In genomic region chr11:21726329-21726728, GRCm38 (mm10) we compare ENCODE assay signal across 24 mouse cellular contexts.
"Had no signal": no experiment of that assay in that cellular context is flagged by ENCODE, and none has a peak within 500 bp of the region (broad histone marks: within the 10 kb centered on the region; RNA-seq: fewer than 3 reads in every experiment).

No protein-coding gene starts in this region.

- H3K9ac ChIP-seq: kidney, embryonic 15.5 days; limb, embryonic 12.5 days; limb, embryonic 15.5 days; liver, embryonic 14.5 days; liver, postnatal 0 days; lung, embryonic 14.5 days; midbrain, embryonic 12.5 days; midbrain, embryonic 15.5 days; neural tube, embryonic 13.5 days had no signal

- H3K4me2 ChIP-seq: kidney, embryonic 15.5 days; limb, embryonic 12.5 days; limb, embryonic 15.5 days; liver, embryonic 11.5 days; lung, embryonic 14.5 days; midbrain, embryonic 12.5 days; midbrain, embryonic 15.5 days; neural tube, embryonic 13.5 days had no signal

- H3K4me1 ChIP-seq: kidney, embryonic 15.5 days; limb, embryonic 12.5 days; limb, embryonic 15.5 days; midbrain, embryonic 12.5 days; midbrain, embryonic 15.5 days; neural tube, embryonic 13.5 days had no signal

- H3K27me3 ChIP-seq: kidney, embryonic 15.5 days; limb, embryonic 12.5 days; limb, embryonic 15.5 days; midbrain, embryonic 12.5 days; midbrain, embryonic 15.5 days; neural tube, embryonic 13.5 days had no signal

- DNase-seq: kidney, adult 8-10 months; kidney, postnatal 10 days; kidney, postnatal 36 days; layer of hippocampus, postnatal 36 days; left cerebral cortex, postnatal 4 days; liver, postnatal 0 days; lung, embryonic 14.5 days; retina, postnatal 1 day; right cerebral cortex, postnatal 25 days; spleen, adult 18-20 months; thymus, adult 2 months; thymus, postnatal 14 days; thymus, postnatal 4 days had no signal

- H3K4me3 ChIP-seq: kidney, embryonic 15.5 days; left cerebral cortex, adult 2 months; limb, embryonic 12.5 days; limb, embryonic 15.5 days; midbrain, embryonic 12.5 days; midbrain, embryonic 15.5 days; neural tube, embryonic 13.5 days had no signal

- H3K9me3 ChIP-seq: kidney, embryonic 15.5 days; limb, embryonic 12.5 days; limb, embryonic 15.5 days; midbrain, embryonic 12.5 days; midbrain, embryonic 15.5 days; neural tube, embryonic 13.5 days had no signal

- H3K27ac ChIP-seq: kidney, embryonic 15.5 days; left cerebral cortex, adult 2 months; limb, embryonic 12.5 days; limb, embryonic 15.5 days; liver, embryonic 14.5 days; macrophage; midbrain, embryonic 12.5 days; midbrain, embryonic 15.5 days; neural tube, embryonic 13.5 days had no signal

- H3K36me3 ChIP-seq: kidney, embryonic 15.5 days; limb, embryonic 12.5 days; limb, embryonic 15.5 days; midbrain, embryonic 12.5 days; midbrain, embryonic 15.5 days; neural tube, embryonic 13.5 days had no signal

- ATAC-seq: lung, postnatal 0 days; midbrain, embryonic 15.5 days had no signal
